Mouse (Mus musculus) G1E-ER4 (cell line): ENCODE data around the gene Armc6. TPM values are rescaled to one million over a fixed set of nuclear protein-coding genes. Genes with fewer than 3 reads are reported as not detected.

Source experiments
- GATA1 ChIP-seq: IDR thresholded peaks from one replicate; pipeline ENCODE4 v1.8.0; 2012; ENCODE audit warnings: low read length, inconsistent platforms
- polyA plus RNA-seq: library from polyadenylated mRNA; stranded (reverse); fragments of >175 nt; gene quantifications from 2 replicates; pipeline ENCODE4 v1.2.3, GENCODE M21; 2012

Gene Armc6
- polyA plus RNA-seq: 24.5 and 26.2 TPM in 2 replicates

- no peak for TF ChIP-seq GATA1
Measured at GRCm38 (mm10) chr8:70234080-70234780, at the start of gene Armc6, which contains the start of gene Sugp2. Gene Armc6 (minus strand): TSS chr8:70234466. Gene Sugp2 (plus strand): TSS chr8:70234226.

DNA sequence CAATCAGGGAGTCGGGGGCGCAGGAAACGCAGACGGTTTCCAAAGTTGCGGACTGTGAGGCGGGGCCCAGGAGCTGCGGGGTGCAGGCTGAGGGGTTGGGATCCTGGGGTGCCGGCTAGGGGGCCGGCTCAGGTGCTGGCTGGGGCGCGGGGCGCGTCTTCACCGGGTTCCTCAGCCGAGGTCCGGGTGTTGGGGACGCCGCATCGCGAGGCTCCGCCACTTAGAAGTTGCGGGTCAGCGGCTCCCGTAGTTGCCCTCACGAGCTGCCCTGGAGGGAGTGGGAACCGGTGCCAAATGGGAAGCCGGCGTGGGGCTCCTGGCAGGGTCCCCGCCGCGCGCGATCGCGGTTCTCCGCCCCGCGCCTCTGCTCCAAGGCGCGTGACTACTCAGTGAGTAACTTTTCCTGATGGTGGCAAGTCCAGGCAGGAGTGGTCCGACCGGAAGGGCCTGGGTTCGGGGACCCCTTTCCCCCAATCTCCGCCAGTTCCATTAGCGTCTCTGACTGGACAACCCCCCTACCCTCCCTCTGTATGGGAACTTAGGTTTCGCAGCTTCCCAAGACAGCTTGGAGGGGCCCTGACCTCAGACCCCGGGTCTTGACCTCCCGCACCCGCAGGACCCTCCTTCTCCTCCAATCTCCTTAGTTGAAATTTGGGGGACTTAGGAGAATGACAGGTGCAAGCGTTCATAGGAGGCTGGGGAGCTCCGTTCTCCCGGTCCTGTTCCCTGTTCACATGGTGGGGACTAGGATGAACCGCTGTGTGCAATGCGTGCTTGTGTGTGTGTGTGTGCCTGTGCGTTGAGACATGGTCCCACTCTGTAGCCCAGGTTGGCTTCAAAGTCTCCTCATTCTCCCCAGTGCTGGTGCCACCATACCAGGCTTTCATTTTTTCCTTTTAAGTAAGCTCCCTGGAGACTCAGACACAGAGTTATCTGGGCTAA, 49.1 kb upstream of the Armc6 start:
- TF ChIP-seq GATA1: no peak

DNA sequence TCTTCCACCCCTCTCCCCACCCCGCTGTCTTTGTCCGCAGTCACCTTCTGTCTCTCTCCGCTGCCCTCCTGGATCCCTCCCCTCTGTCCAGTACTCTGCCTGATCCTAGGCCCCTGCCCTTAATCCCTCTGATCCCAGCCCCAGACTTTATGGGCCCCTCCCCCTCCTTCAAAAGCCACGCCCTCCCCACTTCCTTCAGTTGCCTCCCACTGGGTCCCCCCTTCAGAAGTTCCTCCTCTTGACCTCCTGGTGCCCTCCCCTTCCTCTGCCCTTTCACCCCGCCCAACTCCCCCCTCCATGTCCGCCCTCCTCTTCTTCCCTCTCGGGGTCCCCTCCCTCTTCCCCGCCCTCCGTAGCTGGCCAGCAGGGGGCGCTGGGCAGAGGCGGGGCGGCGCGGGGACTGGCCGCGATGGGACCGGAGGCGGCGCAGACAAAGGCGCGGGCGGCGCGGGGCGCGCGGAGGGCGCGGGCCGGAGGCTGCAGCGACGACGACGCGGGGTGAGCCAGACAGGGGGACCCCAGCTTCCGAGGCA, 48.4 kb upstream of the Armc6 start, which contains the start of gene Homer3:
Gene Homer3 (plus strand): TSS at position 225 of the 533 bp plus-strand sequence.
- TF ChIP-seq GATA1: no peak

DNA sequence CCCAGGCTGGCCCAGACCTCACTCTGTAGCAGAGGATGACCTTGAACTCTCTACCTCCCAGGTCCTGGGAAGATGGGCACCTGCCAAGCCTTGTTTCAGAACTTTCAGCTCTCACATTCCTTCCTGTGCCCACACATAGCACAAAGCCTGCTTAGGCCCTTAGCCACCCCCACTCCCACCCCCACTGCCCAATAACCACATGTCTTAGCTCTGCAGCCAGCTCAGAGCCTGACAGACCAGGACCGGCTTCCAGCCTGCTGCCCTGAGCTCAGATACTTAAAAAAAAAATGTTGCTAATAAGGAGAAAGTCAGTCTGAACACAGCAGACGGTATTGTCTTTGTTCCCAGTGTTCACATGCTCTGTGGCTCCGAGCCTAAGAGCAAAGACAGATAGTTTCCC, 46.7 kb upstream of the Armc6 start:
- no peak for TF ChIP-seq GATA1

- TF ChIP-seq GATA1: no peak
Measured at GRCm38 (mm10) chr8:70279266-70279665, 45.0 kb upstream of the Armc6 start.

- TF ChIP-seq GATA1: no peak
Measured at GRCm38 (mm10) chr8:70278175-70278574, 43.9 kb upstream of the Armc6 start.

GRCm38 (mm10) chr8:70276476-70276875, 42.2 kb upstream of the Armc6 start:
- no peak for TF ChIP-seq GATA1

GRCm38 (mm10) chr8:70274350-70274749, 40.1 kb upstream of the Armc6 start:
- TF ChIP-seq GATA1: no peak

DNA sequence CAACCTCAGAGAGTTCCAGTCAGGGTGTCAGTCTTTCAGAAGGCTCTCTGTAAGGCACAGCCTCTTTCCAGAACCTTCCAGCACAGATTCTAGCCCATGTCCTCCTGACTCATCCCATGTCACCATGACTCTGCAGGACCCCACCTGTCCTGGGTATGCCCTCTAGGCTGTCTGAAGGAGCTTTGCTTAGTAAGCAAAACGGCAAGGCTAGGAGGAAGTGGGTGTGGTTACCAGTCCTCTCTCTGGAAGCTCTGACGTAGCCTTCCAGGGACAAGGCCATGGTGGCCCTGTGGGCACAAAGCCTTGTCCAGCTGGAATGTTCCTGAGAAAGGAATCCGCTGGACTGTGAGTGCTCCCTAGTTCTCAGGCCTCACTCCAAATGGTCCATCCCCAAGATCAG, 38.7 kb upstream of the Armc6 start:
- no peak for TF ChIP-seq GATA1

DNA sequence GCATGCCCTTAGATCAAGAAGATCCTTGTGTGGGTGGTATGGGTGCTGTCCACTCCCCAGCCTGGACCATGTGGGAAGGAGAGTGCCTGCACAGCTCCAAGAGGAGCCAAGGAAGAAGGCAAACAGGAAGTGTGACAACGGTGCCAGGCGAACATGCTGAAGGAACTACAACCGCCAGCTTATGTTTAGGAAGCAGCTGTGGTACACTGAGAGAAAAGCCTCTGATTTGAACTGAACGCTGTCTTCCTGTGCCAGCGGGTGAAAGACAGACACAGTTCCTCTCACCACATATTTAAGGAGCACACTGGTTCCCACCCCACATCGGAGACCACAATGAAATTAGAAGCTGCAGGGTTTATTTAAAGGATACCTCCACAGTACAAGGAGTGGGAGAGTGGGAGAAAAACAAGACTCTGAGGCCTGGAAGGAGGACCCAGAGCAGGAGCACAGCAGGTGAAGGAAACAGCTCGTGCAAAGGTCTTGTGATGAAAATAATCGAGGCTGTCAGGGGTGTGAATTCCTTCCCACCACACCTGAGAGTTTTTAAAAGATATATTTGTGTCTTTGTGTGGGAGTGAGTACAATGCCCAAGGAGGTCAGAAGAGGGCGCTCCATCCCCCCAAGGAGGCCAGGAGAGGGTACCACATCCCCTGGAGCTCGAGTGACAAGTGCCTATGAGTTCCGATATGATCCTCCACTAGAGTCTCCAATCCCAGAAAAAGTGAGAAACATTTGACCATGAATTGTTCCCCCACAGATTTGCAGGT, 34.7 kb upstream of the Armc6 start:
- no peak for TF ChIP-seq GATA1

GRCm38 (mm10) chr8:70268311-70268710, 34.0 kb upstream of the Armc6 start:
- no peak for TF ChIP-seq GATA1

GRCm38 (mm10) chr8:70267674-70268073, 33.4 kb upstream of the Armc6 start:
- no peak for TF ChIP-seq GATA1

- no peak for TF ChIP-seq GATA1
Measured at GRCm38 (mm10) chr8:70259043-70259442, 24.8 kb upstream of the Armc6 start.

DNA sequence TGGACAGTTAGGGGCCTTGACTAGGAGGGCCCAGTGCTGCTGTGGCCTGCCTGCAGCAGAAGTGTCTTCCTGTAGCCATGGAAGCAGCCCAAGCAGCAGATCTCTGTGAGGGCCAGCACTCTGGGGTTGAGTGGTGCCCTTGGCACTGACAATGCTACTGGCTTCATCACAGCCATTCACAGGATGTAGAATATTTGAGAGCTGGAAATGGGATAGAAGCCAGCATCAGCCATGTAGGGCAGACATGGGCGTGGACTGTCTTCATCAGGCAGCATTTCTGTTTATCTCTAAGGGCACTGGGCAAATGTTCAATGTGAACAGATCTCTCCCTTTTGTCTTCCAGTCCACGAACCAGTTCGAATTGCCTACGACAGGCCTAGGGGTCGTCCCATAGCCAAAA, 24.3 kb upstream of the Armc6 start:
- no peak for TF ChIP-seq GATA1

GRCm38 (mm10) chr8:70257456-70257855, 23.2 kb upstream of the Armc6 start:
- TF ChIP-seq GATA1: no peak
